Mouse (Mus musculus): Measurements from ENCODE around the gene Kansl3.

The Kansl3 gene

GRCm38 (mm10) chr1:36293470-36293869 is 75.5 kb downstream of the Kansl3 start:
- DNase-seq (ENCODE audit: low read depth, low spot score): no peak

Data from ZHBTc4 (cell line).